Comparison of ENCODE assay signal across 9 mouse cellular contexts in genomic region chr8:105359646-105360045, GRCm38 (mm10). TPM values are rescaled to one million over a fixed set of nuclear protein-coding genes. Genes with fewer than 3 reads are reported as not detected.
DNase-seq lines count a peak whose midpoint lies in the region; ATAC-seq and TF ChIP-seq lines count a peak whose summit lies in the region.
"Had no signal": no experiment of that assay in that cellular context is flagged by ENCODE, and none has a peak within 500 bp of the region (broad histone marks: within the 10 kb centered on the region; RNA-seq: fewer than 3 reads in every experiment).

No protein-coding gene starts in this region.

- H3K27me3 ChIP-seq in kidney, embryonic 14.5 days (ENCODE audit: control insufficient read depth, insufficient read depth, low read length): no peaks in the 10 kb centered on the region; the same call in 1 of the 2 replicates
- no peaks in the 10 kb centered on the region for H3K27me3 ChIP-seq in limb, embryonic 14.5 days (ENCODE audit: control insufficient read depth, insufficient read depth, low read length)

- no peak for TF ChIP-seq POLR2A in limb, embryonic 14.5 days (IDR thresholded peaks at IDR 0.05; ENCODE audit: borderline replicate concordance, extremely low read depth, insufficient read depth, insufficient read length)

- H3K4me2 ChIP-seq in kidney, embryonic 14.5 days (replicated peaks; ENCODE audit: low read depth, low read length): no peak overlapping the region
- H3K4me2 ChIP-seq in limb, embryonic 14.5 days (replicated peaks; ENCODE audit: low read depth, low read length, severe bottlenecking): no peak overlapping the region
- H3K4me2 ChIP-seq: heart, embryonic 15.5 days had no signal

- no peaks in the 10 kb centered on the region for H3K36me3 ChIP-seq in kidney, embryonic 14.5 days (ENCODE audit: control insufficient read depth, insufficient read depth, low read length)
- H3K36me3 ChIP-seq in limb, embryonic 14.5 days (ENCODE audit: control insufficient read depth, insufficient read depth, low read length): peaks cover 42% of the 10 kb centered on the region
- H3K36me3 ChIP-seq: heart, embryonic 15.5 days had no signal

- no peak overlapping the region for H3K4me3 ChIP-seq in kidney, embryonic 14.5 days (ENCODE audit: low read length)
- no peak overlapping the region for H3K4me3 ChIP-seq in limb, embryonic 14.5 days (replicated peaks; ENCODE audit: low read length)
- H3K4me3 ChIP-seq: heart, embryonic 15.5 days had no signal

- DNase-seq in kidney, postnatal 25 days: no peak
- DNase-seq in ES-CJ7 (ENCODE audit: low read depth, low spot score): peak; percentile 73
- peak; percentile 71 for DNase-seq in limb, embryonic 14.5 days (ENCODE audit: low spot score)
- no peak for DNase-seq in thymus, postnatal 25 days
- no peak for DNase-seq in urinary bladder, postnatal 36 days (ENCODE audit: low spot score in 2 of 2)
- no peak for DNase-seq in yolk sac, embryonic 10.5 days (ENCODE audit: low spot score)

- H3K4me1 ChIP-seq in kidney, embryonic 14.5 days (ENCODE audit: control insufficient read depth, insufficient read depth, low read length): peaks cover 7% of the 10 kb centered on the region; the same call in 1 of the 2 replicates
- no peaks in the 10 kb centered on the region for H3K4me1 ChIP-seq in limb, embryonic 14.5 days (ENCODE audit: control insufficient read depth, insufficient read depth, low read length)

- no peak overlapping the region for H3K27ac ChIP-seq in kidney, embryonic 14.5 days (ENCODE audit: low read depth, low read length)
- no peak overlapping the region for H3K27ac ChIP-seq in limb, embryonic 14.5 days (replicated peaks; ENCODE audit: low read depth, low read length)
- H3K27ac ChIP-seq: heart, embryonic 15.5 days had no signal

- no peaks in the 10 kb centered on the region for H3K9me3 ChIP-seq in kidney, embryonic 14.5 days (ENCODE audit: control insufficient read depth, low read length)
- no peaks in the 10 kb centered on the region for H3K9me3 ChIP-seq in limb, embryonic 14.5 days (ENCODE audit: control insufficient read depth, low read length)
- H3K9me3 ChIP-seq: heart, embryonic 15.5 days had no signal

- WGBS in kidney, embryonic 14.5 days: 43% methylated on average over 4 of the region's 4 CpGs
- WGBS in limb, embryonic 14.5 days: 36% methylated on average over 4 of the region's 4 CpGs

- H3K9ac ChIP-seq in kidney, embryonic 14.5 days (ENCODE audit: low read depth, low read length): no peak overlapping the region
- no peak overlapping the region for H3K9ac ChIP-seq in limb, embryonic 14.5 days (ENCODE audit: low read depth, low read length, severe bottlenecking)
- H3K9ac ChIP-seq: heart, embryonic 15.5 days had no signal

- ATAC-seq in kidney, embryonic 14.5 days (ENCODE audit: low FRiP score, low TSS enrichment): 0 out of 2 replicates have a peak, but pooled peaks have one; percentile 24
- ATAC-seq in common myeloid progenitor, adult 5-6 weeks (replicated peaks; ENCODE audit: low read depth, poor library complexity, severe bottlenecking): 0 out of 2 replicates have a peak, but pooled peaks have one; percentile 26
- no peak for ATAC-seq in limb, embryonic 14.5 days (ENCODE audit: low FRiP score, low read depth)

RNA-seq across cellular contexts. Expression of gene Slc9a5, which starts 11.0 kb away (rescaled TPM):
- polyA plus RNA-seq in kidney, embryonic 14.5 days (2014; fragmentation: Nextera tagmentation; extraction: Ambion mirVana): 2.6 and 4.0 TPM in 2 replicates
- 0.10 and 0.46 TPM in 2 replicates for total RNA-seq in common myeloid progenitor, adult 5-6 weeks (2017)
- 43.5 and 58.8 TPM in 2 replicates for polyA plus RNA-seq in limb, embryonic 14.5 days (2012; rRNA removed)
- polyA plus RNA-seq in limb, embryonic 14.5 days (2014; fragmentation: Nextera tagmentation; extraction: Ambion mirVana): 5.6 and 6.5 TPM in 2 replicates

RNA-seq across cellular contexts. Expression of gene Fhod1, which starts 11.9 kb away (rescaled TPM):
- 5.1 and 6.0 TPM in 2 replicates for polyA plus RNA-seq in kidney, embryonic 14.5 days (2014; fragmentation: Nextera tagmentation; extraction: Ambion mirVana)
- total RNA-seq in common myeloid progenitor, adult 5-6 weeks (2017): 4.2 and 7.3 TPM in 2 replicates
- 24.4 and 30.7 TPM in 2 replicates for polyA plus RNA-seq in limb, embryonic 14.5 days (2012; rRNA removed)
- 2.7 and 2.8 TPM in 2 replicates for polyA plus RNA-seq in limb, embryonic 14.5 days (2014; fragmentation: Nextera tagmentation; extraction: Ambion mirVana)

RNA-seq across cellular contexts. Expression of gene Plekhg4, which starts 13.4 kb away (rescaled TPM):
- 0.43 and 1.2 TPM in 2 replicates for polyA plus RNA-seq in kidney, embryonic 14.5 days (2014; fragmentation: Nextera tagmentation; extraction: Ambion mirVana)
- not detected in 2 replicates for total RNA-seq in common myeloid progenitor, adult 5-6 weeks (2017)
- 3.9 and 5.5 TPM in 2 replicates for polyA plus RNA-seq in limb, embryonic 14.5 days (2012; rRNA removed)
- 0.55 and 1.2 TPM in 2 replicates for polyA plus RNA-seq in limb, embryonic 14.5 days (2014; fragmentation: Nextera tagmentation; extraction: Ambion mirVana)

RNA-seq across cellular contexts. Expression of gene Tmem208, which starts 33.5 kb away (rescaled TPM):
- polyA plus RNA-seq in kidney, embryonic 14.5 days (2014; fragmentation: Nextera tagmentation; extraction: Ambion mirVana): 120 and 142 TPM in 2 replicates
- total RNA-seq in common myeloid progenitor, adult 5-6 weeks (2017): 21.7 and 28.4 TPM in 2 replicates
- 135 and 143 TPM in 2 replicates for polyA plus RNA-seq in limb, embryonic 14.5 days (2012; rRNA removed)
- 126 and 135 TPM in 2 replicates for polyA plus RNA-seq in limb, embryonic 14.5 days (2014; fragmentation: Nextera tagmentation; extraction: Ambion mirVana)

RNA-seq across cellular contexts. Expression of gene Lrrc29, which starts 33.6 kb away (rescaled TPM):
- polyA plus RNA-seq in kidney, embryonic 14.5 days (2014; fragmentation: Nextera tagmentation; extraction: Ambion mirVana): 1.6 and 2.1 TPM in 2 replicates
- total RNA-seq in common myeloid progenitor, adult 5-6 weeks (2017): 1.2 and 4.0 TPM in 2 replicates
- polyA plus RNA-seq in limb, embryonic 14.5 days (2012; rRNA removed): 3.2 and 4.8 TPM in 2 replicates
- 1.9 and 2.5 TPM in 2 replicates for polyA plus RNA-seq in limb, embryonic 14.5 days (2014; fragmentation: Nextera tagmentation; extraction: Ambion mirVana)

Comparison
In these comparisons a context has a peak if more than half of its experiments do, and no peak if none do; other contexts are left out.
1. DNase-seq: peak in ES-CJ7 (single experiment) and limb, embryonic 14.5 days (single experiment); none in kidney, postnatal 25 days (0 of 2), thymus, postnatal 25 days (single experiment), urinary bladder, postnatal 36 days (0 of 2) and yolk sac, embryonic 10.5 days (single experiment).